Mouse (Mus musculus) embryonic facial prominence, embryonic 14.5 days (tissue): Measurements from ENCODE around the gene Abhd17b. TPM values are rescaled to one million over a fixed set of nuclear protein-coding genes. Genes with fewer than 3 reads are reported as not detected.
A peak's percentile ranks its signal among the peaks of the same experiment; 100 is the strongest.

Experiments
- ATAC-seq: fragments of 200-750 bp; cut with Nextera tagmentation; 2 replicates; pipeline ENCODE4 v1.8.0; 2017; ENCODE audit warnings: low read depth, moderate number of reproducible peaks, moderate TSS enrichment
- DNase-seq: peaks from one replicate; pipeline ENCODE4 v3.0.0-alpha.2; 2015; ENCODE audit warnings: low spot score
- H3K27ac ChIP-seq: fragments of 300-500 bp; sonication (generic); replicated peaks from 2 replicates; pipeline ENCODE4 v1.5.1; 2014; ENCODE audit warnings: low read depth, mild to moderate bottlenecking, low read length, moderate library complexity
- H3K27me3 ChIP-seq: fragments of 300-500 bp; sonication (generic); replicated peaks from 2 replicates; pipeline ENCODE4 v1.6.1; 2014; ENCODE audit warnings: low read length; ENCODE audit not compliant: control insufficient read depth, insufficient read depth
- H3K36me3 ChIP-seq: fragments of 300-500 bp; sonication (generic); 2 replicates; pipeline ENCODE4 v1.6.1; 2014; ENCODE audit warnings: low read length, mixed read lengths; ENCODE audit not compliant: control insufficient read depth, insufficient read depth
- H3K4me1 ChIP-seq: fragments of 300-500 bp; sonication (generic); 2 replicates; pipeline ENCODE4 v1.6.1; 2014; ENCODE audit warnings: antibody characterized with exemption, low read length; ENCODE audit not compliant: control insufficient read depth, insufficient read depth
- H3K4me2 ChIP-seq: fragments of 300-500 bp; sonication (generic); 2 replicates; pipeline ENCODE4 v1.6.1; 2014; ENCODE audit warnings: low read depth, mild to moderate bottlenecking, low read length, moderate library complexity, mixed read lengths
- H3K4me3 ChIP-seq: fragments of 300-500 bp; sonication (generic); 2 replicates; pipeline ENCODE4 v1.5.1; 2014; ENCODE audit warnings: low read depth, mild to moderate bottlenecking, low read length
- H3K9ac ChIP-seq: fragments of 300-500 bp; sonication (generic); 2 replicates; pipeline ENCODE4 v1.6.1; 2014; ENCODE audit warnings: low read depth, mild to moderate bottlenecking, low read length, moderate library complexity, mixed read lengths
- H3K9me3 ChIP-seq: fragments of 300-500 bp; sonication (generic); 2 replicates; pipeline ENCODE4 v1.6.1; 2016; ENCODE audit warnings: low read length; ENCODE audit not compliant: control insufficient read depth
- WGBS: fragments of 180-500 bp; shearing (Covaris S2); extraction: QIAGEN DNeasy Blood & Tissue Kit; methylation state at CpG from one replicate; pipeline ENCODE4 v1.1.7; 2014; 5-methylcytosine and 5-hydroxymethylcytosine counted together
- polyA plus RNA-seq: library from polyadenylated mRNA; unstranded; fragments of >200 nt; fragmentation: Nextera tagmentation; extraction: Ambion mirVana; gene quantifications from 2 replicates; pipeline ENCODE4 v1.2.1, GENCODE M21; 2014

The Abhd17b gene
- polyA plus RNA-seq, 1 experiment from 2014 or later, result 39.3 TPM

GRCm38 (mm10) chr19:21643935-21644334, 9.1 kb upstream of the Abhd17b start:
- H3K4me3 ChIP-seq, result no peak overlapping the region
- ATAC-seq (no peak), DNase-seq (no peak)
- WGBS, result 78% methylated on average over 1 of the region's 1 CpGs
- no peaks in the 10 kb centered on the region for H3K36me3 ChIP-seq
- no peaks in the 10 kb centered on the region for H3K27me3 ChIP-seq
- no peak overlapping the region for H3K27ac ChIP-seq
- H3K9ac ChIP-seq, result no peak overlapping the region
- H3K4me1 ChIP-seq, result peaks cover 4% of the 10 kb centered on the region; the same call in 1 of the 2 replicates
- H3K4me2 ChIP-seq, result no peak overlapping the region
- no peaks in the 10 kb centered on the region for H3K9me3 ChIP-seq

GRCm38 (mm10) chr19:21645301-21645700, 7.7 kb upstream of the Abhd17b start:
- H3K9ac ChIP-seq, result no peak overlapping the region
- 63% methylated on average over 4 of the region's 4 CpGs for WGBS
- peaks cover 4% of the 10 kb centered on the region; the same call in 1 of the 2 replicates for H3K4me1 ChIP-seq
- no peak overlapping the region for H3K27ac ChIP-seq
- H3K4me3 ChIP-seq, result no peak overlapping the region
- DNase-seq, result no peak
- peak; percentile 17; the same call in 1 of the 2 replicates for ATAC-seq
- H3K9me3 ChIP-seq, result no peaks in the 10 kb centered on the region
- H3K4me2 ChIP-seq, result no peak overlapping the region
- no peaks in the 10 kb centered on the region for H3K27me3 ChIP-seq
- H3K36me3 ChIP-seq, result no peaks in the 10 kb centered on the region

GRCm38 (mm10) chr19:21646142-21646541, 6.8 kb upstream of the Abhd17b start:
- Histone ChIP-seq H3K4me2 (no peak overlapping the region), H3K36me3 (no peaks in the 10 kb centered on the region), H3K9me3 (no peaks in the 10 kb centered on the region), H3K27me3 (no peaks in the 10 kb centered on the region), H3K4me1 (peaks cover 4% of the 10 kb centered on the region), H3K9ac (no peak overlapping the region), H3K4me3 (no peak overlapping the region), H3K27ac (no peak overlapping the region)
- 81% methylated on average over 6 of the region's 6 CpGs for WGBS
- DNase-seq, result no peak
- no peak for ATAC-seq

- Histone ChIP-seq H3K27ac (peak overlapping the region; percentile 98; the same call in 1 of the 2 replicates), H3K4me2 (peak overlapping the region; percentile 75), H3K36me3 (0 out of 2 replicates have a peak, but pooled peaks cover 4% of the 10 kb centered on the region), H3K27me3 (no peaks in the 10 kb centered on the region), H3K9me3 (no peaks in the 10 kb centered on the region), H3K9ac (peak overlapping the region; percentile 95), H3K4me3 (peak overlapping the region; percentile 88), H3K4me1 (peaks cover 22% of the 10 kb centered on the region)
- WGBS, result 26% methylated on average over 6 of the region's 6 CpGs
- DNase-seq (no peak), ATAC-seq (no peak)
These were observed 1.3 kb upstream of the Abhd17b start for GRCm38 (mm10) chr19:21651664-21652063.

- Histone ChIP-seq H3K36me3 (0 out of 2 replicates have a peak, but pooled peaks cover 4% of the 10 kb centered on the region), H3K4me3 (peak within 1 kb of the TSS; percentile 88), H3K4me2 (peak within 1 kb of the TSS; percentile 75), H3K9ac (peak within 1 kb of the TSS; percentile 95), H3K9me3 (no peaks in the 10 kb centered on the region), H3K27me3 (no peaks in the 10 kb centered on the region), H3K4me1 (peaks cover 22% of the 10 kb centered on the region), H3K27ac (peak within 1 kb of the TSS; percentile 98)
- ATAC-seq (peak; percentile 99), DNase-seq (peak; percentile 98)
- 7% methylated on average over 50 of the region's 52 CpGs for WGBS
These were observed 457 bp upstream of the Abhd17b start, which contains the start of gene 1110059E24Rik for GRCm38 (mm10) chr19:21652285-21653171. TSS of gene 1110059E24Rik (minus strand) at chr19:21652976.

- peak overlapping the region; percentile 88 for H3K4me3 ChIP-seq
- H3K27me3 ChIP-seq, result no peaks in the 10 kb centered on the region
- peak overlapping the region; percentile 75 for H3K4me2 ChIP-seq
- DNase-seq (no peak), ATAC-seq (no peak)
- H3K9me3 ChIP-seq, result no peaks in the 10 kb centered on the region
- H3K27ac ChIP-seq, result no peak overlapping the region
- H3K9ac ChIP-seq, result peak overlapping the region; percentile 95; the same call in 1 of the 2 replicates
- 77% methylated on average over 7 of the region's 7 CpGs for WGBS
- peaks cover 18% of the 10 kb centered on the region for H3K4me1 ChIP-seq
- H3K36me3 ChIP-seq, result 0 out of 2 replicates have a peak, but pooled peaks cover 4% of the 10 kb centered on the region
These were observed 1.8 kb downstream of the Abhd17b start for GRCm38 (mm10) chr19:21654788-21655187.

GRCm38 (mm10) chr19:21660734-21661133, 7.7 kb downstream of the Abhd17b start:
- Histone ChIP-seq H3K27ac (no peak overlapping the region), H3K4me1 (no peaks in the 10 kb centered on the region), H3K4me3 (no peak overlapping the region), H3K4me2 (no peak overlapping the region), H3K9ac (no peak overlapping the region), H3K27me3 (no peaks in the 10 kb centered on the region), H3K36me3 (0 out of 2 replicates have a peak, but pooled peaks cover 4% of the 10 kb centered on the region), H3K9me3 (no peaks in the 10 kb centered on the region)
- no peak for DNase-seq
- WGBS, result 74% methylated on average over 1 of the region's 1 CpGs
- no peak for ATAC-seq

- H3K4me1 ChIP-seq, result no peaks in the 10 kb centered on the region
- whole genome bisulfite sequencing, result 78% methylated on average over 4 of the region's 4 CpGs
These were observed 10.9 kb downstream of the Abhd17b start for GRCm38 (mm10) chr19:21663756-21664456.

More at GRCm38 (mm10) chr19:21663756-21664456, 10.9 kb downstream of the Abhd17b start:
- Histone ChIP-seq H3K4me3 (no peak overlapping the region), H3K27ac (no peak overlapping the region), H3K4me2 (no peak overlapping the region), H3K27me3 (no peaks in the 10 kb centered on the region), H3K9ac (no peak overlapping the region), H3K36me3 (no peaks in the 10 kb centered on the region), H3K9me3 (no peaks in the 10 kb centered on the region)
- DNase-seq, result no peak
- no peak for ATAC-seq
